Mouse (Mus musculus) ES-E14 (cell line): ENCODE data around the gene Rplp2.

ENCODE experiments used
- MAFK ChIP-seq: IDR thresholded peaks from 2 replicates; pipeline ENCODE4 v1.6.1; 2014; ENCODE audit warnings: mild to moderate bottlenecking, low read depth, low read length, inconsistent platforms; ENCODE audit not compliant: insufficient read depth
- ZNF384 ChIP-seq: IDR thresholded peaks from 2 replicates; pipeline ENCODE4 v1.6.1; 2012; ENCODE audit warnings: low read depth, low read length, inconsistent platforms

DNA sequence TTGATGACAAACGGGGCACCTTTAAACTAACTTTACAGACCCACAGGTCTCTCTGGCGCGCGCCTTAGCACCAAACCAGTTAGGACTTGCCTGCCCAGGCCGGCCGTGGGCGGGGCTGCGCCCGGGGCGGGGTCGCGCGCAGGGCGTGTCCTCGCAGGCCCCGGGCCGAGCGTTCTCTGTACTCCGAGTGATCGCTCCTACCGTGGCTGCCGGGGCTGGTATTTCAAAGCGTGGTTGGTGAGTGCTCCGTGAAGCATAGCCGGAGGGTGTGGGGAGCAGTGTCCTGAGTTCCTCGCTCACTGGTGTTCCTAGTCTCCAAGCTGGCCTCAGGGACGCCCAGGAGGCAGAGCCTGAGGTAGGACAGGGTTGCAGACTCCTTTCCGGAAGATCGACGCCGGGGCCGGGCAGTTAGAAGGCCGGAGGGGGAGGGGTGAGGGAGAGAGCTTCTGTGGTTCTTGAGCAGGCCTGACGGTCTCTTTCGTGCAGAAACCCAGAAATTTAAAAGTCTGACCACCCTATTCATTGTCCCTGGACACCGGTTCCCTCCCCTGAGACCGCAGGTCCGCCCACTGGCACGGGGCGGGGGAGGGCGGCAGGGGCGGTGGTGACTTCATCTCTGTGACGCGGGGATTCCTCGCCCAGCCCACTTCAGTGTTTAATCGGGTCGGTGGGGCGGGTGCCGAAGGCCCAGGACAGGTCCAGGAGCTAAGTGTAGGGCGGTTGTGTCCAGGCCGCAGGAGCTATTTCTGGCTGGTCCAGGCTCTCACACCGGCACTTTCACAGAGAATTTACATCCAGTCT is 20.3 kb downstream of the Rplp2 start, which contains the start of gene Cd151:
- no peak for TF ChIP-seq ZNF384
- TF ChIP-seq MAFK: no peak
